Mouse (Mus musculus) cortical plate, adult 2 months (tissue): ENCODE measurements around the gene Cacnb2.

Experiments
- CTCF ChIP-seq: fragments of 200-500 bp; IDR thresholded peaks from 2 replicates; pipeline ENCODE4 v1.5.1; 2011; ENCODE audit warnings: mild to moderate bottlenecking, control low read depth, low read length; ENCODE audit not compliant: insufficient read depth; ENCODE audit errors: extremely low read depth
- POLR2A ChIP-seq: fragments of 200-500 bp; IDR thresholded peaks from 2 replicates; pipeline ENCODE4 v1.6.1; 2011; ENCODE audit warnings: mild to moderate bottlenecking, low read length, control low read depth; ENCODE audit not compliant: insufficient read depth; ENCODE audit errors: extremely low read depth

GRCm38 (mm10) chr2:14641040-14641439 lies 38.2 kb downstream of the Cacnb2 start:
- TF ChIP-seq POLR2A = no peak
- TF ChIP-seq CTCF = no peak
